Mouse (Mus musculus): Measurements from ENCODE around the gene Arl4c. TPM values are rescaled to one million over a fixed set of nuclear protein-coding genes. Genes with fewer than 3 reads are reported as not detected.
A peak's percentile ranks its signal among the peaks of the same experiment; 100 is the strongest.

The Arl4c gene
- polyA plus RNA-seq, 1 experiment from 2014 or later: 23.0 TPM

- Histone ChIP-seq H3K36me3 (replicated peaks; ENCODE audit: control insufficient read depth, insufficient read depth) (no peaks in the 10 kb centered on the region), H3K4me2 (replicated peaks) (0 out of 2 replicates have a peak overlapping the region, but pooled peaks have one; percentile 12), H3K9me3 (ENCODE audit: control insufficient read depth, low read length) (no peaks in the 10 kb centered on the region), H3K4me3 (replicated peaks; ENCODE audit: low read length) (no peak overlapping the region), H3K4me1 (replicated peaks; ENCODE audit: control insufficient read depth, insufficient read depth, low read length) (0 out of 2 replicates have a peak, but pooled peaks cover 12% of the 10 kb centered on the region), H3K27me3 (ENCODE audit: control insufficient read depth, insufficient read depth, low read length) (no peaks in the 10 kb centered on the region), H3K9ac (no peak overlapping the region), H3K27ac (peak overlapping the region; percentile 41; the same call in 1 of the 2 replicates)
- 11% methylated on average over 14 of the region's 14 CpGs for WGBS
- ATAC-seq (ENCODE audit: low FRiP score) (peak; percentile 48; the same call in 1 of the 2 replicates), DNase-seq (ENCODE audit: low spot score) (peak; percentile 28)
Observed at GRCm38 (mm10) chr1:88668846-88669810, 32.9 kb downstream of the Arl4c start.

- Histone ChIP-seq H3K36me3 (replicated peaks; ENCODE audit: control insufficient read depth, insufficient read depth) (no peaks in the 10 kb centered on the region), H3K4me2 (replicated peaks) (0 out of 2 replicates have a peak overlapping the region, but pooled peaks have one; percentile 12), H3K27me3 (ENCODE audit: control insufficient read depth, insufficient read depth, low read length) (no peaks in the 10 kb centered on the region), H3K27ac (no peak overlapping the region), H3K9ac (no peak overlapping the region), H3K4me3 (replicated peaks; ENCODE audit: low read length) (no peak overlapping the region), H3K9me3 (ENCODE audit: control insufficient read depth, low read length) (no peaks in the 10 kb centered on the region), H3K4me1 (replicated peaks; ENCODE audit: control insufficient read depth, insufficient read depth, low read length) (0 out of 2 replicates have a peak, but pooled peaks cover 12% of the 10 kb centered on the region)
- 3% methylated on average over 7 of the region's 7 CpGs for WGBS
- DNase-seq (ENCODE audit: low spot score): no peak
- no peak for ATAC-seq (ENCODE audit: low FRiP score)
Observed at GRCm38 (mm10) chr1:88668353-88668752, 33.7 kb downstream of the Arl4c start.

GRCm38 (mm10) chr1:88664623-88665022 lies 37.4 kb downstream of the Arl4c start:
- H3K4me1 ChIP-seq (replicated peaks; ENCODE audit: control insufficient read depth, insufficient read depth, low read length): 0 out of 2 replicates have a peak, but pooled peaks cover 12% of the 10 kb centered on the region
- no peak overlapping the region for H3K4me3 ChIP-seq (replicated peaks; ENCODE audit: low read length)
- ATAC-seq (ENCODE audit: low FRiP score): no peak
- WGBS: 62% methylated on average over 3 of the region's 3 CpGs
- H3K27me3 ChIP-seq (ENCODE audit: control insufficient read depth, insufficient read depth, low read length): no peaks in the 10 kb centered on the region
- no peaks in the 10 kb centered on the region for H3K9me3 ChIP-seq (ENCODE audit: control insufficient read depth, low read length)
- H3K4me2 ChIP-seq (replicated peaks): no peak overlapping the region
- H3K36me3 ChIP-seq (replicated peaks; ENCODE audit: control insufficient read depth, insufficient read depth): no peaks in the 10 kb centered on the region
- no peak for DNase-seq (ENCODE audit: low spot score)
- no peak overlapping the region for H3K9ac ChIP-seq
- no peak overlapping the region for H3K27ac ChIP-seq

- ATAC-seq (ENCODE audit: low FRiP score): no peak
- H3K36me3 ChIP-seq (replicated peaks; ENCODE audit: control insufficient read depth, insufficient read depth): no peaks in the 10 kb centered on the region
- DNase-seq (ENCODE audit: low spot score): no peak
- H3K4me1 ChIP-seq (replicated peaks; ENCODE audit: control insufficient read depth, insufficient read depth, low read length): no peaks in the 10 kb centered on the region
- WGBS: 90% methylated on average over 5 of the region's 5 CpGs
- no peak overlapping the region for H3K9ac ChIP-seq
- no peak overlapping the region for H3K27ac ChIP-seq
- H3K4me3 ChIP-seq (replicated peaks; ENCODE audit: low read length): no peak overlapping the region
- H3K9me3 ChIP-seq (ENCODE audit: control insufficient read depth, low read length): no peaks in the 10 kb centered on the region
- H3K4me2 ChIP-seq (replicated peaks): no peak overlapping the region
- H3K27me3 ChIP-seq (ENCODE audit: control insufficient read depth, insufficient read depth, low read length): no peaks in the 10 kb centered on the region
Observed at GRCm38 (mm10) chr1:88662736-88663135, 39.3 kb downstream of the Arl4c start.

GRCm38 (mm10) chr1:88661209-88661608 lies 40.8 kb downstream of the Arl4c start:
- 92% methylated on average over 3 of the region's 3 CpGs for WGBS

GRCm38 (mm10) chr1:88658290-88658857 lies 43.6 kb downstream of the Arl4c start:
- no peak overlapping the region for H3K4me2 ChIP-seq (replicated peaks)
- peak overlapping the region; percentile 1; the same call in 1 of the 2 replicates for H3K27ac ChIP-seq
- no peaks in the 10 kb centered on the region for H3K4me1 ChIP-seq (replicated peaks; ENCODE audit: control insufficient read depth, insufficient read depth, low read length)
- H3K9me3 ChIP-seq (ENCODE audit: control insufficient read depth, low read length): no peaks in the 10 kb centered on the region
- no peak overlapping the region for H3K4me3 ChIP-seq (replicated peaks; ENCODE audit: low read length)
- no peaks in the 10 kb centered on the region for H3K36me3 ChIP-seq (replicated peaks; ENCODE audit: control insufficient read depth, insufficient read depth)
- no peak overlapping the region for H3K9ac ChIP-seq
- 43% methylated on average over 6 of the region's 6 CpGs for WGBS
- no peaks in the 10 kb centered on the region for H3K27me3 ChIP-seq (ENCODE audit: control insufficient read depth, insufficient read depth, low read length)
- ATAC-seq (ENCODE audit: low FRiP score): peak; percentile 34; the same call in 1 of the 2 replicates
- DNase-seq (ENCODE audit: low spot score): peak; percentile 66

More at GRCm38 (mm10) chr1:88661209-88661608, 40.8 kb downstream of the Arl4c start:
- no peak for ATAC-seq (ENCODE audit: low FRiP score)
- H3K27ac ChIP-seq: no peak overlapping the region
- no peak overlapping the region for H3K9ac ChIP-seq
- H3K4me1 ChIP-seq (replicated peaks; ENCODE audit: control insufficient read depth, insufficient read depth, low read length): no peaks in the 10 kb centered on the region
- H3K27me3 ChIP-seq (ENCODE audit: control insufficient read depth, insufficient read depth, low read length): no peaks in the 10 kb centered on the region
- H3K4me3 ChIP-seq (replicated peaks; ENCODE audit: low read length): no peak overlapping the region
- H3K4me2 ChIP-seq (replicated peaks): no peak overlapping the region
- H3K9me3 ChIP-seq (ENCODE audit: control insufficient read depth, low read length): no peaks in the 10 kb centered on the region
- H3K36me3 ChIP-seq (replicated peaks; ENCODE audit: control insufficient read depth, insufficient read depth): no peaks in the 10 kb centered on the region
- DNase-seq (ENCODE audit: low spot score): no peak

- WGBS: 82% methylated on average over 5 of the region's 5 CpGs
- H3K27ac ChIP-seq: no peak overlapping the region
- no peak overlapping the region for H3K4me3 ChIP-seq (replicated peaks; ENCODE audit: low read length)
- no peaks in the 10 kb centered on the region for H3K27me3 ChIP-seq (ENCODE audit: control insufficient read depth, insufficient read depth, low read length)
- no peaks in the 10 kb centered on the region for H3K4me1 ChIP-seq (replicated peaks; ENCODE audit: control insufficient read depth, insufficient read depth, low read length)
- H3K4me2 ChIP-seq (replicated peaks): no peak overlapping the region
- no peaks in the 10 kb centered on the region for H3K9me3 ChIP-seq (ENCODE audit: control insufficient read depth, low read length)
- no peak overlapping the region for H3K9ac ChIP-seq
- DNase-seq (ENCODE audit: low spot score): no peak
- no peak for ATAC-seq (ENCODE audit: low FRiP score)
- no peaks in the 10 kb centered on the region for H3K36me3 ChIP-seq (replicated peaks; ENCODE audit: control insufficient read depth, insufficient read depth)
Observed at GRCm38 (mm10) chr1:88656096-88656480, 45.9 kb downstream of the Arl4c start.

- Histone ChIP-seq H3K4me1 (replicated peaks; ENCODE audit: control insufficient read depth, insufficient read depth, low read length) (no peaks in the 10 kb centered on the region), H3K9ac (no peak overlapping the region), H3K27me3 (ENCODE audit: control insufficient read depth, insufficient read depth, low read length) (no peaks in the 10 kb centered on the region), H3K9me3 (ENCODE audit: control insufficient read depth, low read length) (no peaks in the 10 kb centered on the region), H3K36me3 (replicated peaks; ENCODE audit: control insufficient read depth, insufficient read depth) (no peaks in the 10 kb centered on the region), H3K27ac (no peak overlapping the region), H3K4me2 (replicated peaks) (no peak overlapping the region), H3K4me3 (replicated peaks; ENCODE audit: low read length) (no peak overlapping the region)
- 87% methylated on average over 3 of the region's 3 CpGs for WGBS
- no peak for ATAC-seq (ENCODE audit: low FRiP score)
- no peak for DNase-seq (ENCODE audit: low spot score)
Observed at GRCm38 (mm10) chr1:88655473-88656095, 46.4 kb downstream of the Arl4c start.

Measured in hindbrain, embryonic 14.5 days (tissue).